Mouse (Mus musculus) ES-E14 (cell line): ENCODE data around the gene Arhgap9.

ENCODE experiments used
- CHD2 ChIP-seq: IDR thresholded peaks from 2 replicates; pipeline ENCODE4 v1.6.1; 2014; ENCODE audit warnings: mild to moderate bottlenecking, low read depth, low read length, inconsistent platforms
- HCFC1 ChIP-seq: IDR thresholded peaks from 2 replicates; pipeline ENCODE4 v1.6.1; 2012; ENCODE audit warnings: low read length, inconsistent platforms, borderline replicate concordance; ENCODE audit not compliant: insufficient read depth
- MAFK ChIP-seq: IDR thresholded peaks from 2 replicates; pipeline ENCODE4 v1.6.1; 2014; ENCODE audit warnings: mild to moderate bottlenecking, low read depth, low read length, inconsistent platforms; ENCODE audit not compliant: insufficient read depth
- ZC3H11A ChIP-seq: IDR thresholded peaks from 2 replicates; pipeline ENCODE4 v1.6.1; 2012; ENCODE audit warnings: low read depth, mild to moderate bottlenecking, inconsistent platforms, low read length, borderline replicate concordance
- ZNF384 ChIP-seq: IDR thresholded peaks from 2 replicates; pipeline ENCODE4 v1.6.1; 2012; ENCODE audit warnings: low read depth, low read length, inconsistent platforms

DNA sequence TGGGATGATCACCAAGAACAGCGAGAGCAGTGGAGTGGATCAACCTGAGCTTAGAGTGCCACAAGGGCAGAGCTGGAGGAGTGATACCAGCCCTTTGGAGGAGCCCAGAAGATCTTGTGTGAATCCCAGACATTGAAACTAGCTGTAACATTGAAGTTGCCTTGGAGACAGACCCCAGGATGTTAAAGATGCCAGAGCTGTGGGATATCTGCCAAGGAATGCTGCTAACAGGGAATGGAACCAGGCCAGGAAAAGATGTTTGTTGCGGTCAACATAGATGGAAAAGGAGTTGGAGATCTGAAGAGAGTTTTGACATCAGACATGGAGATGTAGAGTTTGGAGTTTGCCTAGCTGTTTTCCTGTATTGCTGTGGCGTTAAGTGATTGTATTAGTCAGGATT is 24.4 kb downstream of the Arhgap9 start:
- no peak for TF ChIP-seq MAFK
- TF ChIP-seq ZNF384: no peak
- no peak for TF ChIP-seq ZC3H11A
- no peak for TF ChIP-seq HCFC1
- no peak for TF ChIP-seq CHD2
